Mouse (Mus musculus) midbrain, embryonic 13.5 days (tissue): ENCODE data around the gene Zbp1. TPM values are rescaled to one million over a fixed set of nuclear protein-coding genes. Genes with fewer than 3 reads are reported as not detected.
A peak's percentile ranks its signal among the peaks of the same experiment; 100 is the strongest.

Experiments used
- ATAC-seq: fragments of 200-750 bp; cut with Nextera tagmentation; 2 replicates; pipeline ENCODE4 v1.8.0; 2017; ENCODE audit warnings: mild to moderate bottlenecking, moderate TSS enrichment, moderate library complexity
- H3K27ac ChIP-seq: fragments of 300-500 bp; sonication (generic); 2 replicates; pipeline ENCODE4 v1.5.1; 2015; ENCODE audit warnings: inconsistent platforms, mild to moderate bottlenecking, moderate library complexity
- H3K27me3 ChIP-seq: fragments of 300-500 bp; sonication (generic); 2 replicates; pipeline ENCODE4 v1.6.1; 2015; ENCODE audit warnings: mild to moderate bottlenecking, inconsistent platforms
- H3K36me3 ChIP-seq: fragments of 300-500 bp; sonication (generic); 2 replicates; pipeline ENCODE4 v1.6.1; 2015; ENCODE audit warnings: mild to moderate bottlenecking, inconsistent platforms
- H3K4me1 ChIP-seq: fragments of 300-500 bp; sonication (generic); replicated peaks from 2 replicates; pipeline ENCODE4 v1.6.1; 2015; ENCODE audit warnings: inconsistent platforms
- H3K4me2 ChIP-seq: fragments of 300-500 bp; sonication (generic); replicated peaks from 2 replicates; pipeline ENCODE4 v1.6.1; 2015; ENCODE audit warnings: moderate library complexity, mild to moderate bottlenecking, inconsistent platforms
- H3K4me3 ChIP-seq: fragments of 300-500 bp; sonication (generic); replicated peaks from 2 replicates; pipeline ENCODE4 v1.5.1; 2015; ENCODE audit warnings: mild to moderate bottlenecking, inconsistent platforms
- H3K9ac ChIP-seq: fragments of 300-500 bp; sonication (generic); replicated peaks from 2 replicates; pipeline ENCODE4 v1.6.1; 2015; ENCODE audit warnings: mild to moderate bottlenecking, inconsistent platforms
- H3K9me3 ChIP-seq: fragments of 300-500 bp; sonication (generic); 2 replicates; pipeline ENCODE4 v1.6.1; 2016; ENCODE audit warnings: mild to moderate bottlenecking, inconsistent platforms
- WGBS: fragments of 180-500 bp; shearing (Covaris S2); methylation state at CpG from one replicate; pipeline ENCODE4 v1.1.7; 2015; 5-methylcytosine and 5-hydroxymethylcytosine counted together
- polyA plus RNA-seq: library from polyadenylated mRNA; unstranded; fragments of >200 nt; fragmentation: Nextera tagmentation; extraction: Ambion mirVana; gene quantifications from 2 replicates; pipeline ENCODE4 v1.2.1, GENCODE M21; 2015

Gene Zbp1
- polyA plus RNA-seq, 1 experiment from 2014 or later: 0.50 TPM

DNA sequence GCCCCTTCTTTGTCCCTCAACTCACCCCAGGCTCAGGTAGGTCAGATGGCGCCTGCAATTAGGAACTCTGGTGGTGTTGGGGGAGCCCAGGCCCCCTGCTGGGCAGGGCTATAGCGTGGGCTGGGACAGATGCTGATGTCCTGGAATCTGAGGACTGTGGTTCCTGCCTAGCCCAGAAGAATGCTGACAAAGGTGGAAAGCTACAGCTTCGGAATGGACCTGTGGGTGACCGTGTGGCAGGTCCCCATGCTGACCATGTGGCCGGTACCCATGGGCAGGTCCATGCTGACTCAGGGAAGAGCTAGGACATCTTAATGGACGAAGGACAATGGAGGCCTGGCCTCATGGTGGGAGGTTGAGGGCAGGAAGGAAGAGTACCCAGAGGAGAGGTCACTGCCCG lies 35.9 kb downstream of the Zbp1 start:
- no peaks in the 10 kb centered on the region for H3K36me3 ChIP-seq
- ATAC-seq: no peak
- no peak overlapping the region for H3K4me3 ChIP-seq
- no peak overlapping the region for H3K27ac ChIP-seq
- H3K27me3 ChIP-seq: peaks cover 11% of the 10 kb centered on the region; the same call in 1 of the 2 replicates
- H3K4me1 ChIP-seq: no peaks in the 10 kb centered on the region
- 77% methylated on average over 7 of the region's 7 CpGs for WGBS
- no peak overlapping the region for H3K4me2 ChIP-seq
- no peaks in the 10 kb centered on the region for H3K9me3 ChIP-seq
- no peak overlapping the region for H3K9ac ChIP-seq

DNA sequence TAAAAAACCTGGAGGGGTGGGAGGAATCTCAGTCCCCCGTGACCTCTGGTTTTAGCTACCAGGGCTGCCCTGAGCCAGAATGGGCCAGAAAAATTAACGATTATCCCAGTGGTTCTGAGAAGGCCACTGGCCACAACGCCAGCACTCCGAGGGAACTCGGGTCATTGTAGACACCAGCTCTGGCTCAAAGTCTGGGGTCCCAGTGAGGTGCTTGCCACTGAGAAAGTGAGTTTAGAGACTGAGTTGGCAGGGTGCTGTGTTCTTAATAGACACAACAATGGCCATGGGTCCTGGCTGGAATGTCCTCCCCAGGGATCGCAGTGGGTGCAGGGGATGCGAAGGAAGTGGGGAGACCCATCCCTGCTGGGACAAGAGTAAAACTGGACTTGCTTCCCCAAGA lies 36.8 kb downstream of the Zbp1 start:
- H3K9me3 ChIP-seq: no peaks in the 10 kb centered on the region
- no peak overlapping the region for H3K27ac ChIP-seq
- ATAC-seq: no peak
- 85% methylated on average over 7 of the region's 7 CpGs for WGBS
- H3K4me2 ChIP-seq: no peak overlapping the region
- H3K4me3 ChIP-seq: no peak overlapping the region
- H3K27me3 ChIP-seq: peaks cover 6% of the 10 kb centered on the region; the same call in 1 of the 2 replicates
- H3K9ac ChIP-seq: no peak overlapping the region
- H3K36me3 ChIP-seq: no peaks in the 10 kb centered on the region
- no peaks in the 10 kb centered on the region for H3K4me1 ChIP-seq

DNA sequence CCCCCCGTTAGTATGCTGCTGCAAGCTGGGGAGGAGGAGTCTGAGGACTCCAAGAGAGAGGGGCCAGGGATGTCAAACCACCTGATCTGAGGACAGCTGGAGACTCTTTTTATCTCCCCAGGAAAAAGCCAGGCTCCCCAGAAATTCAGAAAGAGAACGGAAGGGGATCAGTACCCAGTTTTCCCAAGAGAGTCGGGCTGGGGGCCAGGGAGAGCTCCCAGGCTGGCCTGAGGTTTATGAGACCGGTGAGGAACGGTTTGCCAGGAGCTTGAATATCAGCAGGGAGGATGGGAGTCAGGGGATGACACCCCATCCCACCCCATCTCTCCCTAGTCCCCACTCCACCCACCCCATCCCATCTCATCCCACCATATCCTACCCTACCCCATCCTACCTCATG lies 37.2 kb downstream of the Zbp1 start:
- WGBS: 76% methylated on average over 4 of the region's 5 CpGs
- no peak for ATAC-seq
- Histone ChIP-seq H3K9ac (no peak overlapping the region), H3K36me3 (no peaks in the 10 kb centered on the region), H3K4me1 (no peaks in the 10 kb centered on the region), H3K9me3 (no peaks in the 10 kb centered on the region), H3K27me3 (peaks cover 6% of the 10 kb centered on the region; the same call in 1 of the 2 replicates), H3K4me3 (no peak overlapping the region), H3K4me2 (no peak overlapping the region), H3K27ac (no peak overlapping the region)

DNA sequence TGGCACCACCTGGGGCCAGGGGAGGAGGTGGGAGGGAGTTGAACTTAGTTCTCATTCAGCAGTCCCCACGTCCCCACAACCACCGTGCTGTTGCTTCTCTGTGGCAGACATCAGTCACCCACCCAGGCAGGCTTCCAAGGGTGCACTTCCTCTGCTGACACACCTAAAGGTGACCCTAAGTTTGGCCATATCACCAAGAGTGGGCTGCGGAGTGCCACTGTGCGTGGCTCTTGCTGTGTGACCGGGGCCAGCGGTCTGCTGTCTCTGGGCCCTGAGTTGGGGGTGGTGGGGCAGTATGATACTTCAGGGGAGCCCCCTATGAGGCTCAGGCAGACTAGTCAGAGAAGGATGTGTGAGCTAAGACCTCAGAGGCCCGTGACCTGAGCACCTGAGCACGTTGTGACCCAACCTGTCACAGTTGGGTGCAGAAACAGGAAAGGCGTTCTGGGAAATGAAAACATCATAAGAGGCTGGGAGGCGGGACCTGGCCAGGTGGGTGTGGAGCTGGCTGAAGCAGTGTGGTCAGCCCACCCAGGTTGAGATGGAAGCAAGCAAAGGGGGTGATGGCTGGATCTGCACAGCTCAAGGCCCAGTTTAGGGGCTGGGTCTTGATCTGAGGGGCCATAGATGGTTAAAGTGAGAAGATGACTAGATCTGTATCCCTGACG lies 37.9 kb downstream of the Zbp1 start:
- ATAC-seq: no peak
- Histone ChIP-seq H3K9ac (no peak overlapping the region), H3K36me3 (no peaks in the 10 kb centered on the region), H3K9me3 (no peaks in the 10 kb centered on the region), H3K27me3 (peaks cover 6% of the 10 kb centered on the region; the same call in 1 of the 2 replicates), H3K4me1 (no peaks in the 10 kb centered on the region), H3K4me2 (no peak overlapping the region), H3K27ac (no peak overlapping the region), H3K4me3 (no peak overlapping the region)
- WGBS: 80% methylated on average over 11 of the region's 11 CpGs

DNA sequence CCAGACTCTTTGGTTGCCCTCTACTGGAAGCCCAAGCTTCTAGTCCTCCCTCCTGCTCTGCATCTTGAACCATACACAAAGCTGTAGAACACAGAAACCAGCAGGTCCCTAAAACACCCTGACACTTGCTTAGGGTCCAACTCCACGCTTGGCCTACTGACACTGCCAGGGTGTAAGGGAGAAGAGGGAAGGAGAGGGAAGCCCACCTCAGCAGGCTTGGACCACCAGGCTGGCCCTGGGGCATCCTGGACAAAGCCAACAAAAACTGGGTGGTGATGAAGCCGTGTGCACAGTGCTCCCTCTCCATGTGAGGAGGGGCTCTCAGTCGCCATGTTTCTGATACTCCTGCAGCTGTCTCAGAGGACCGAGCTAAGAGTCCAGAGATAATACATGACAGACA lies 38.7 kb downstream of the Zbp1 start:
- Histone ChIP-seq H3K9me3 (no peaks in the 10 kb centered on the region), H3K9ac (no peak overlapping the region), H3K4me3 (no peak overlapping the region), H3K4me1 (no peaks in the 10 kb centered on the region), H3K27me3 (peaks cover 6% of the 10 kb centered on the region; the same call in 1 of the 2 replicates), H3K4me2 (no peak overlapping the region), H3K27ac (no peak overlapping the region), H3K36me3 (no peaks in the 10 kb centered on the region)
- WGBS: 75% methylated on average over 4 of the region's 4 CpGs
- ATAC-seq: no peak

DNA sequence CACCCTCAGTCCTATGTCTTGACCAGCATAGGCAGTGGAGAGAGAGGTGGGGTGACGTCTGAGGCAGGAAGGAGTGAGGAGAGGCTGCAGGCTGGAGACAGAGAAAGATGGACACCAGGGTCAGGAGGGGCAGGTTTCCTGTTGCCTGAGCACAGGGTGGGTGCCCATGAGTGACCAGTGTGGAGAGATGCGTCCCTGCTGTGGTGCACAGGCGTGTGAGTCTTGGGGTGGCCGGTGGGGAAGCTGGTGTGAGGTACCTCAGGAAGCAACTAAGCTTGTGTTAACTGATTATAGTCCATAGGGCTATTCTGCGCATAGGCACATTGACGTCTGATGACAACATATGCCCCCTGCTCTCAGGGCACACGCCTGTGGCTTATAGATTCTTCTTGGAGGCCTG lies 39.7 kb downstream of the Zbp1 start:
- H3K27me3 ChIP-seq: no peaks in the 10 kb centered on the region
- no peak overlapping the region for H3K9ac ChIP-seq
- H3K36me3 ChIP-seq: no peaks in the 10 kb centered on the region
- ATAC-seq: no peak
- peaks cover 8% of the 10 kb centered on the region for H3K4me1 ChIP-seq
- no peak overlapping the region for H3K4me3 ChIP-seq
- H3K4me2 ChIP-seq: no peak overlapping the region
- no peak overlapping the region for H3K27ac ChIP-seq
- 90% methylated on average over 7 of the region's 7 CpGs for WGBS
- no peaks in the 10 kb centered on the region for H3K9me3 ChIP-seq

DNA sequence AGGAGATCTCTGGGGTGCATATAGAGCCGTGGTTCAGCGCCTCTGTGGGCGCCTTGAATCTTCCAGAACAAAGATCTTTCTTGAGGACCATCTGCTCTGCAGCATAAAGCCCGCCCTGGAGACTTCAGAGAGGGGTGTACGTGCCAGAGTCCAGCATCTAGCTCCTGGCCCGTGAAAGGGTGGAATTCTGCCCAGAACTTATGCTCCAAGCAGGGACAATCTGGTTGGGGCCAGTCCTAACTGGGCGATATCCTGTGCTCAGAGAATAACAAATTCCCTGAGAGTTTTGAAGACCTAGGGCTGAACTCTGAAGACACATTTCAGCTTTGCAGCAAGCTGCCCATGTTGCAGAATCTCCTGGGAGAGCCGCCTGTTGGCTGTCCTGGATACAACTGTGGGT lies 40.8 kb downstream of the Zbp1 start:
- H3K4me2 ChIP-seq: no peak overlapping the region
- H3K36me3 ChIP-seq: no peaks in the 10 kb centered on the region
- no peaks in the 10 kb centered on the region for H3K9me3 ChIP-seq
- H3K27me3 ChIP-seq: no peaks in the 10 kb centered on the region
- no peak overlapping the region for H3K9ac ChIP-seq
- no peak overlapping the region for H3K4me3 ChIP-seq
- peaks cover 16% of the 10 kb centered on the region for H3K4me1 ChIP-seq
- no peak overlapping the region for H3K27ac ChIP-seq
- no peak for ATAC-seq
- 87% methylated on average over 8 of the region's 8 CpGs for WGBS

DNA sequence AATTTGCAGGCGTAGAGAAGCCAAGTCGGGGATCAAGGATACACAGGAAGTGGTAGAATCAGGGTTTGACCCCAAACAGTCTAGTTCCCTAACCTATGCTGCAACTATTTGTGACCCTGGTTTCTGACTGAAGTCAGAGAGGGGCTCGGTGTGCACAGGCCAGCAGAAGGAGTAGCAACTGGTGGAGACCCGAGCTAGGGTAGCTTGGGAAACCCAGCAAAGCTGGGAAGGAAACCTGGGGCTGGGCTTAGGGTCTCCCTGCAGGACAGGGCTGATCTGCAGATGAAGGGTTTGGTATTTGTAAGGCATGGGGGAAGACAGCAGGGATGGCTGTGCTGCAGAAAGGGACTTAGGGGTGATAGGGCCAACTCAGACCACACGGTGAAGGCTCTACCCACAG lies 41.2 kb downstream of the Zbp1 start:
- H3K9me3 ChIP-seq: no peaks in the 10 kb centered on the region
- H3K4me1 ChIP-seq: peaks cover 21% of the 10 kb centered on the region
- WGBS: 80% methylated on average over 5 of the region's 5 CpGs
- H3K4me3 ChIP-seq: no peak overlapping the region
- no peak overlapping the region for H3K9ac ChIP-seq
- H3K27ac ChIP-seq: no peak overlapping the region
- no peak overlapping the region for H3K4me2 ChIP-seq
- H3K27me3 ChIP-seq: no peaks in the 10 kb centered on the region
- ATAC-seq: no peak
- H3K36me3 ChIP-seq: no peaks in the 10 kb centered on the region

DNA sequence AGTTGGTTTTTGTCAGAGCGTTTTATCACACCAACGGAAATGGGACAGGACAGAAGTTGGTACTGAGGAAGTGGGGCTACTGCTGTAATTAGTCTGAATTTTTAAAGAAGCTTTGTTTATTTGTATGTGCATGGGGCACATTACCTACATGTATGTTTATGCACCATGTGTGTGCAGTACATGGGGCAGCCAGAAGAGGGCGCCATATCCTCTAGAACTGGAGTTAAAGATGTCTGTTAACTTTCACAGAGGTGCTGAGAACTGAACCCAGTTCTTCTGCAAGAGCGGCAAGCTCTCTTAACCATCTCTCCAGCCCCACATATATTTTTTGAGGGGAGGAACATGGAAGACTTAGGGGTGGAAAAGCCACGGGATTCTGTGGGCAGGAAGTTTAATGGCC lies 43.0 kb downstream of the Zbp1 start:
- Histone ChIP-seq H3K27ac (no peak overlapping the region), H3K9me3 (no peaks in the 10 kb centered on the region), H3K36me3 (no peaks in the 10 kb centered on the region), H3K4me3 (no peak overlapping the region), H3K27me3 (no peaks in the 10 kb centered on the region), H3K9ac (no peak overlapping the region), H3K4me2 (no peak overlapping the region), H3K4me1 (peaks cover 36% of the 10 kb centered on the region)
- no peak for ATAC-seq
- WGBS: 93% methylated on average over 5 of the region's 5 CpGs

DNA sequence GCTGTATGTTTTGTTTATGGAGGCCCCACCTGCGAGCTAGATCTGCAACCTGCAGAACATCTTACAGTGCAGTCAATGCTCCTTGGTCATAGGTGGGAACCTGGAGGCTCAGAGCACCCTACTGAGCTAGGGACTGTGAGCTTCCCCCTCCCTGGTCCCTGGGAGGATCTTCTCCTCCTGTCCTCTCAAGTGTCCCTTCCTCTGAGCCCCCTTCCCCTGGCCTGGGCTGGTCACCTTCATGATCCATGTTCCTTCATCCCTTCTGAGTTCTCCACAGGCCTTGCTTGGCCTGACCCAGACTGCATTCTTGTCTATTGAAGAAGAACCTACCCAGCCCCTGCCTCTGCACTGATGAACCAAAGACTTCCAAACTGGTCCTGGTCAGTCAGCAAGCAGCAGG lies 44.2 kb downstream of the Zbp1 start:
- Histone ChIP-seq H3K9me3 (no peaks in the 10 kb centered on the region), H3K4me3 (0 out of 2 replicates have a peak overlapping the region, but pooled peaks have one; percentile 34), H3K4me2 (peak overlapping the region; percentile 62), H3K27ac (peak overlapping the region; percentile 96), H3K36me3 (no peaks in the 10 kb centered on the region), H3K4me1 (peaks cover 36% of the 10 kb centered on the region), H3K9ac (no peak overlapping the region), H3K27me3 (no peaks in the 10 kb centered on the region)
- WGBS: 50% methylated on average over 1 of the region's 1 CpGs
- ATAC-seq: no peak

DNA sequence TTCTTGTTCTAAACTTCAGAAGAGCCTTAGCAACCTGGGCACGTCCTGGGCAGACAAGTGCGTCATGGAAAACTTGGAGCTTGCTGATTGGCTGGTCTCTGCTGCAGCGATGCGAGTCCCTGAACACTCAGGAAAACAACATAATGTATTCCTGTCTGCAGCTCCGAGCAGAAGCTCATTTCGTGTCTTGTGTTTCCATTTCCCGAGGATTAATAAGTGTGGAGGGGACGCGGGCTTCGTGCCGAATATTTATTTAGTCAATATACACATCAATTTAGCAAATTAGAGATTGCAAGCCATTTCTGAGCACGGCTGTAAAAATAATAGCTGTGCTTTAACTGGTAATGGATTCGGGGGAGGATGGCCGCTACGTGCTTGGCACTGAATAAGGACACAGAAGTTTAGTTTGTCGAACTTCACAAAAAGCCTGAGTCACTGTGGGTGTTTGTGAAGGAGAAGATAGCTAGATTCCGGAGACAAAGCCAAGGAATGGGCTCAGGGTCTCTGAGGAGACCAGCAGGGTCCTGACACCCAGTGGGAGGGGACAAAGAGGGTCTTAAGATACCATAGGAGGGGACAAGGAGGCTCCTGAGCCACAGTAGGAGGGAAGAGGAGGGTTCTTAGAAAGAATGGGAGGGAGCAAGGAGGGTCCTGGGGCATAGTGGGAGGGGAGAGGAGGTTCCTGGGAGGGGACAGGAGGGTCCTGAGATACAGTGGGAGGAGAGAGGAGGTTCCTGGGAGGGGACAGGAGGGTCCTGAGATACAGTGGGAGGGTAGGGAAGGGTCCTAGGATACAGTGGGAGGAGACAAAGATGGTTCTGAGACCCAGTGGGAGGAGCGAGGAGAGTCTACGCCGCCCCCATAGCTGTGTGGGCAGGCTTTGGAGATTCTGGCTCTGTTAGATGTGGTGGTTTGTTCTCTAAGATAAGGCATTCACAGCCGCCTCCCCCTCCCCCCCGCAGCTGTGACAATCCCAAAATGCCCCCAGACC lies 44.9 kb downstream of the Zbp1 start:
- H3K36me3 ChIP-seq: no peaks in the 10 kb centered on the region
- peak overlapping the region; percentile 66 for H3K9ac ChIP-seq
- peaks cover 36% of the 10 kb centered on the region for H3K4me1 ChIP-seq
- ATAC-seq: peak; percentile 82
- H3K27me3 ChIP-seq: no peaks in the 10 kb centered on the region
- peak overlapping the region; percentile 96 for H3K27ac ChIP-seq
- H3K4me3 ChIP-seq: peak overlapping the region; percentile 34
- H3K4me2 ChIP-seq: peak overlapping the region; percentile 62
- no peaks in the 10 kb centered on the region for H3K9me3 ChIP-seq
- WGBS: 2% methylated on average over 22 of the region's 22 CpGs

DNA sequence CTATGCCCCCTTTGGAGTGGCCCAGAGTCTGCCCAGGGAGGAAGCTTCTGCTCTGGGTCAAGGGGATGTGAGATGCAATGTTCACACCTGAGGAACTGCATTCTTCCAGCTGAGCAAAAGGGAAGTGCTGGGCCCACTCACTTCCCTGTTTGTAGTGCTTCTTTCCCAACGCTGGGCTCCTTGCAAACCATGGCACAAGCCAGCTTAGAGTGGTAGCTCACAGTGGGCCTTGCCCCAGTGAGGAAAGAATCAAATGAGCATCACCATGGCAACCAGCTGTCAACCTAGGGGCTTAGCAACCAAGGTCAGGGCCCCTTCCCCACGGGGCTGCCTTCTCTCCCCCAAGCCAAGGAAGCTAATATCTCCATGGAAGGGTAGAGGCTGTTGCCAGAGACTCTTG lies 45.7 kb downstream of the Zbp1 start:
- no peaks in the 10 kb centered on the region for H3K36me3 ChIP-seq
- peak; percentile 65 for ATAC-seq
- WGBS: 8% methylated on average over 2 of the region's 2 CpGs
- H3K4me1 ChIP-seq: peaks cover 36% of the 10 kb centered on the region
- H3K4me3 ChIP-seq: no peak overlapping the region
- H3K4me2 ChIP-seq: peak overlapping the region; percentile 62
- no peak overlapping the region for H3K9ac ChIP-seq
- peak overlapping the region; percentile 96 for H3K27ac ChIP-seq
- H3K27me3 ChIP-seq: no peaks in the 10 kb centered on the region
- no peaks in the 10 kb centered on the region for H3K9me3 ChIP-seq
